Mouse (Mus musculus): ENCODE data around the gene Dscaml1. TPM values are rescaled to one million over a fixed set of nuclear protein-coding genes. Genes with fewer than 3 reads are reported as not detected.
A peak's percentile ranks its signal among the peaks of the same experiment; 100 is the strongest.

Gene Dscaml1
- polyA plus RNA-seq, 1 experiment from 2014 or later, result 1.1 TPM

- DNase-seq (ENCODE audit: low spot score) (no peak), ATAC-seq (ENCODE audit: insufficient read depth, low FRiP score, low TSS enrichment) (no peak)
- no peak overlapping the region for H3K4me2 ChIP-seq (ENCODE audit: low read depth)
- no peaks in the 10 kb centered on the region for H3K9me3 ChIP-seq (ENCODE audit: control insufficient read depth, low read length)
- H3K27me3 ChIP-seq (ENCODE audit: control insufficient read depth, insufficient read depth, low read length), result no peaks in the 10 kb centered on the region
- no peaks in the 10 kb centered on the region for H3K36me3 ChIP-seq (ENCODE audit: control insufficient read depth, insufficient read depth, low read length)
- no peak overlapping the region for H3K27ac ChIP-seq (ENCODE audit: low read depth, low read length)
- no peaks in the 10 kb centered on the region; the same call in 1 of the 2 replicates for H3K4me1 ChIP-seq (ENCODE audit: control insufficient read depth, insufficient read depth, low read length)
- WGBS, result 33% methylated on average over 2 of the region's 2 CpGs
- no peak overlapping the region for H3K4me3 ChIP-seq (ENCODE audit: low read depth, low read length)
- H3K9ac ChIP-seq (ENCODE audit: low read length), result no peak overlapping the region
Observed at GRCm38 (mm10) chr9:45694256-45694655, 267.8 kb downstream of the Dscaml1 start.

- no peak overlapping the region for H3K9ac ChIP-seq (ENCODE audit: low read length)
- WGBS, result 86% methylated on average over 10 of the region's 10 CpGs
- ATAC-seq (ENCODE audit: insufficient read depth, low FRiP score, low TSS enrichment) (no peak), DNase-seq (ENCODE audit: low spot score) (no peak)
- no peak overlapping the region for H3K4me2 ChIP-seq (ENCODE audit: low read depth)
- no peaks in the 10 kb centered on the region for H3K9me3 ChIP-seq (ENCODE audit: control insufficient read depth, low read length)
- no peak overlapping the region for H3K27ac ChIP-seq (ENCODE audit: low read depth, low read length)
- H3K27me3 ChIP-seq (ENCODE audit: control insufficient read depth, insufficient read depth, low read length), result no peaks in the 10 kb centered on the region
- no peaks in the 10 kb centered on the region for H3K4me1 ChIP-seq (ENCODE audit: control insufficient read depth, insufficient read depth, low read length)
- no peak overlapping the region for H3K4me3 ChIP-seq (ENCODE audit: low read depth, low read length)
- no peaks in the 10 kb centered on the region for H3K36me3 ChIP-seq (ENCODE audit: control insufficient read depth, insufficient read depth, low read length)
Observed at GRCm38 (mm10) chr9:45699171-45699570, 272.7 kb downstream of the Dscaml1 start.

GRCm38 (mm10) chr9:45703236-45703635, 276.8 kb downstream of the Dscaml1 start:
- WGBS, result 88% methylated on average over 3 of the region's 3 CpGs

GRCm38 (mm10) chr9:45704441-45704840, 278.0 kb downstream of the Dscaml1 start:
- no peak for ATAC-seq (ENCODE audit: insufficient read depth, low FRiP score, low TSS enrichment)
- Histone ChIP-seq H3K9ac (ENCODE audit: low read length) (no peak overlapping the region), H3K4me2 (ENCODE audit: low read depth) (no peak overlapping the region), H3K36me3 (ENCODE audit: control insufficient read depth, insufficient read depth, low read length) (no peaks in the 10 kb centered on the region), H3K27ac (ENCODE audit: low read depth, low read length) (no peak overlapping the region), H3K4me1 (ENCODE audit: control insufficient read depth, insufficient read depth, low read length) (no peaks in the 10 kb centered on the region), H3K4me3 (ENCODE audit: low read depth, low read length) (no peak overlapping the region), H3K27me3 (ENCODE audit: control insufficient read depth, insufficient read depth, low read length) (no peaks in the 10 kb centered on the region), H3K9me3 (ENCODE audit: control insufficient read depth, low read length) (no peaks in the 10 kb centered on the region)
- no peak for DNase-seq (ENCODE audit: low spot score)
- 77% methylated on average over 3 of the region's 3 CpGs for WGBS

More at GRCm38 (mm10) chr9:45703236-45703635, 276.8 kb downstream of the Dscaml1 start:
- Histone ChIP-seq H3K4me2 (ENCODE audit: low read depth) (no peak overlapping the region), H3K27me3 (ENCODE audit: control insufficient read depth, insufficient read depth, low read length) (no peaks in the 10 kb centered on the region), H3K9me3 (ENCODE audit: control insufficient read depth, low read length) (no peaks in the 10 kb centered on the region), H3K9ac (ENCODE audit: low read length) (no peak overlapping the region), H3K27ac (ENCODE audit: low read depth, low read length) (no peak overlapping the region), H3K4me3 (ENCODE audit: low read depth, low read length) (no peak overlapping the region), H3K36me3 (ENCODE audit: control insufficient read depth, insufficient read depth, low read length) (no peaks in the 10 kb centered on the region), H3K4me1 (ENCODE audit: control insufficient read depth, insufficient read depth, low read length) (no peaks in the 10 kb centered on the region)
- no peak for ATAC-seq (ENCODE audit: insufficient read depth, low FRiP score, low TSS enrichment)
- no peak for DNase-seq (ENCODE audit: low spot score)

GRCm38 (mm10) chr9:45710300-45710699, 283.9 kb downstream of the Dscaml1 start:
- DNase-seq (ENCODE audit: low spot score) (no peak), ATAC-seq (ENCODE audit: insufficient read depth, low FRiP score, low TSS enrichment) (no peak)
- WGBS, result 67% methylated on average over 11 of the region's 11 CpGs
- no peaks in the 10 kb centered on the region for H3K36me3 ChIP-seq (ENCODE audit: control insufficient read depth, insufficient read depth, low read length)
- H3K4me1 ChIP-seq (ENCODE audit: control insufficient read depth, insufficient read depth, low read length), result no peaks in the 10 kb centered on the region
- H3K4me2 ChIP-seq (ENCODE audit: low read depth), result no peak overlapping the region
- H3K9ac ChIP-seq (ENCODE audit: low read length), result no peak overlapping the region
- H3K4me3 ChIP-seq (ENCODE audit: low read depth, low read length), result no peak overlapping the region
- H3K9me3 ChIP-seq (ENCODE audit: control insufficient read depth, low read length), result no peaks in the 10 kb centered on the region
- no peaks in the 10 kb centered on the region for H3K27me3 ChIP-seq (ENCODE audit: control insufficient read depth, insufficient read depth, low read length)
- H3K27ac ChIP-seq (ENCODE audit: low read depth, low read length), result no peak overlapping the region

GRCm38 (mm10) chr9:45715387-45715786, 289.0 kb downstream of the Dscaml1 start:
- Histone ChIP-seq H3K27ac (ENCODE audit: low read depth, low read length) (no peak overlapping the region), H3K27me3 (ENCODE audit: control insufficient read depth, insufficient read depth, low read length) (no peaks in the 10 kb centered on the region), H3K4me2 (ENCODE audit: low read depth) (no peak overlapping the region), H3K4me3 (ENCODE audit: low read depth, low read length) (no peak overlapping the region), H3K9me3 (ENCODE audit: control insufficient read depth, low read length) (no peaks in the 10 kb centered on the region), H3K36me3 (ENCODE audit: control insufficient read depth, insufficient read depth, low read length) (no peaks in the 10 kb centered on the region), H3K4me1 (ENCODE audit: control insufficient read depth, insufficient read depth, low read length) (no peaks in the 10 kb centered on the region), H3K9ac (ENCODE audit: low read length) (no peak overlapping the region)
- WGBS, result 62% methylated on average over 3 of the region's 3 CpGs
- DNase-seq (ENCODE audit: low spot score) (no peak), ATAC-seq (ENCODE audit: insufficient read depth, low FRiP score, low TSS enrichment) (no peak)

- Histone ChIP-seq H3K4me2 (ENCODE audit: low read depth) (no peak overlapping the region), H3K36me3 (ENCODE audit: control insufficient read depth, insufficient read depth, low read length) (no peaks in the 10 kb centered on the region), H3K9ac (ENCODE audit: low read length) (no peak overlapping the region), H3K4me3 (ENCODE audit: low read depth, low read length) (no peak overlapping the region), H3K9me3 (ENCODE audit: control insufficient read depth, low read length) (no peaks in the 10 kb centered on the region), H3K27ac (ENCODE audit: low read depth, low read length) (no peak overlapping the region), H3K27me3 (ENCODE audit: control insufficient read depth, insufficient read depth, low read length) (no peaks in the 10 kb centered on the region), H3K4me1 (ENCODE audit: control insufficient read depth, insufficient read depth, low read length) (no peaks in the 10 kb centered on the region)
- WGBS, result 64% methylated on average over 7 of the region's 7 CpGs
- DNase-seq (ENCODE audit: low spot score) (no peak), ATAC-seq (ENCODE audit: insufficient read depth, low FRiP score, low TSS enrichment) (no peak)
Observed at GRCm38 (mm10) chr9:45719997-45720396, 293.6 kb downstream of the Dscaml1 start.

GRCm38 (mm10) chr9:45731851-45732250, 305.4 kb downstream of the Dscaml1 start:
- no peak overlapping the region for H3K27ac ChIP-seq (ENCODE audit: low read depth, low read length)
- no peak for DNase-seq (ENCODE audit: low spot score)
- WGBS, result 84% methylated on average over 5 of the region's 5 CpGs
- no peak overlapping the region for H3K4me2 ChIP-seq (ENCODE audit: low read depth)
- H3K4me1 ChIP-seq (ENCODE audit: control insufficient read depth, insufficient read depth, low read length), result no peaks in the 10 kb centered on the region
- H3K9me3 ChIP-seq (ENCODE audit: control insufficient read depth, low read length), result no peaks in the 10 kb centered on the region
- H3K4me3 ChIP-seq (ENCODE audit: low read depth, low read length), result no peak overlapping the region
- no peak overlapping the region for H3K9ac ChIP-seq (ENCODE audit: low read length)
- H3K27me3 ChIP-seq (ENCODE audit: control insufficient read depth, insufficient read depth, low read length), result no peaks in the 10 kb centered on the region
- H3K36me3 ChIP-seq (ENCODE audit: control insufficient read depth, insufficient read depth, low read length), result no peaks in the 10 kb centered on the region
- no peak for ATAC-seq (ENCODE audit: insufficient read depth, low FRiP score, low TSS enrichment)

GRCm38 (mm10) chr9:45733246-45733645, 306.8 kb downstream of the Dscaml1 start:
- no peaks in the 10 kb centered on the region for H3K9me3 ChIP-seq (ENCODE audit: control insufficient read depth, low read length)
- no peak overlapping the region for H3K27ac ChIP-seq (ENCODE audit: low read depth, low read length)
- no peak overlapping the region for H3K9ac ChIP-seq (ENCODE audit: low read length)
- H3K4me2 ChIP-seq (ENCODE audit: low read depth), result no peak overlapping the region
- DNase-seq (ENCODE audit: low spot score) (peak; percentile 5), ATAC-seq (ENCODE audit: insufficient read depth, low FRiP score, low TSS enrichment) (no peak)
- no peaks in the 10 kb centered on the region for H3K36me3 ChIP-seq (ENCODE audit: control insufficient read depth, insufficient read depth, low read length)
- no peak overlapping the region for H3K4me3 ChIP-seq (ENCODE audit: low read depth, low read length)
- no peaks in the 10 kb centered on the region for H3K27me3 ChIP-seq (ENCODE audit: control insufficient read depth, insufficient read depth, low read length)
- 79% methylated on average over 6 of the region's 6 CpGs for WGBS
- H3K4me1 ChIP-seq (ENCODE audit: control insufficient read depth, insufficient read depth, low read length), result no peaks in the 10 kb centered on the region

Data from neural tube, embryonic 11.5 days (tissue).